Mouse (Mus musculus) heart, embryonic 10.5 days (tissue): ENCODE results near the gene Atp8a1. TPM values are rescaled to one million over a fixed set of nuclear protein-coding genes. Genes with fewer than 3 reads are reported as not detected.

Experiments used
- DNase-seq: peaks from one replicate; pipeline ENCODE4 v3.0.0-alpha.2; 2017; ENCODE audit warnings: low spot score
- H3K27ac ChIP-seq: fragments of 300-500 bp; sonication (generic); 2 replicates; pipeline ENCODE4 v1.5.1; 2016; ENCODE audit warnings: mild to moderate bottlenecking
- H3K27me3 ChIP-seq: fragments of 300-500 bp; sonication (generic); 2 replicates; pipeline ENCODE4 v1.6.1; 2016; ENCODE audit warnings: mild to moderate bottlenecking; ENCODE audit not compliant: poor library complexity, insufficient read depth, severe bottlenecking
- H3K36me3 ChIP-seq: fragments of 300-500 bp; sonication (generic); 2 replicates; pipeline ENCODE4 v1.6.1; 2016; ENCODE audit warnings: mild to moderate bottlenecking, moderate library complexity
- H3K4me1 ChIP-seq: fragments of 300-500 bp; sonication (generic); 2 replicates; pipeline ENCODE4 v1.6.1; 2016; ENCODE audit warnings: mild to moderate bottlenecking
- H3K4me3 ChIP-seq: fragments of 300-500 bp; sonication (generic); 2 replicates; pipeline ENCODE4 v1.5.1; 2016; ENCODE audit warnings: mild to moderate bottlenecking, moderate library complexity
- H3K9me3 ChIP-seq: fragments of 300-500 bp; sonication (generic); 2 replicates; pipeline ENCODE4 v1.6.1; 2016; ENCODE audit warnings: mild to moderate bottlenecking, moderate library complexity
- WGBS: fragments of 180-500 bp; shearing (Covaris S2); methylation state at CpG from one replicate; pipeline ENCODE4 v1.1.7; 2016; 5-methylcytosine and 5-hydroxymethylcytosine counted together
- polyA plus RNA-seq: library from polyadenylated mRNA; unstranded; fragments of >200 nt; fragmentation: Nextera tagmentation; extraction: Ambion mirVana; gene quantifications from 2 replicates; pipeline ENCODE4 v1.2.1, GENCODE M21; 2016

The Atp8a1 gene
- polyA plus RNA-seq, 1 experiment from 2014 or later, result 16.2 TPM

DNA sequence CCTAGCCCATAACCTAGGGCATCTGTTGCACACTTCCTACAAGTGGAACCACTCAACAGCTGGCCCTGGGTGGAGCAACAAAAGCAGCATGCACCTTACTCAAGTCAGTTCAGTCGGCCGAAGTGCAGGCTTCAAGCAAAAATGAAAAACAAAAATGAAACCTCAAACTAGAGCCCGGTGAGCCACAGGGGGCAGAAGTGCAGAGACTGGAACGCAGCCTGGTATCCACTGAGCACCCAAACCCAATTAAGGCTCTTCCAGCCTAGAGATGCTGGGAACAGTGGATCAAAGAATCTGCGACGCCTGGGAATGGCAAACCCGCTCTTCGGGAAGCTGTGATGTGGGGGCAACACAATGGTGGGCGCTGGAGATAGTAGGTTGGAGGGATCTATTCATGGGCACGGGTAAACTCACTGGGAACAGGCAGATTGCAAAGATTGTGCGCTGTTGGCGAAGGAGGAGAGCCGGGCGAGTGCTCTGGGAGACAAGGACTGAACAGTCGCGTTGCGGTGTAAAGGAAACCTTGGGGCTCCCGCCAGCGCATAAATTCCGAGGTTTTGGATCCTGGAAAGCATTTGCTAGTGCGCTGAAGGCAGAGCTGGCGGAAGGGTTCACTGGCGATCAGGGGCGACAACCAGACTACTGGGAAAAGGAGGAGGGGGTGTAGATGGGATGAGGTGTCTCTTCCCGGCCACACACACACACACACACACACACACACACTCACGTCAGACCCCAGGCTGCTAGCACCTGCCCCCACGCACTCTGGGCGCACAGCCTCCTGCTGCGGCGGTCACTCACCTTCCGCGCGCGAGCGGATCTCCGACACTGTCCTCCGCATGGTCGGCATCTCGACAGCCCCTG lies 641 bp downstream of the Atp8a1 start:
- peak overlapping the region; percentile 88 for H3K4me3 ChIP-seq
- H3K9me3 ChIP-seq, result no peaks in the 10 kb centered on the region
- H3K27ac ChIP-seq, result peak overlapping the region; percentile 90
- no peaks in the 10 kb centered on the region for H3K36me3 ChIP-seq
- H3K4me1 ChIP-seq, result peaks cover 27% of the 10 kb centered on the region
- WGBS, result 1% methylated on average over 35 of the region's 39 CpGs
- H3K27me3 ChIP-seq, result no peaks in the 10 kb centered on the region
- DNase-seq, result peak; percentile 84

DNA sequence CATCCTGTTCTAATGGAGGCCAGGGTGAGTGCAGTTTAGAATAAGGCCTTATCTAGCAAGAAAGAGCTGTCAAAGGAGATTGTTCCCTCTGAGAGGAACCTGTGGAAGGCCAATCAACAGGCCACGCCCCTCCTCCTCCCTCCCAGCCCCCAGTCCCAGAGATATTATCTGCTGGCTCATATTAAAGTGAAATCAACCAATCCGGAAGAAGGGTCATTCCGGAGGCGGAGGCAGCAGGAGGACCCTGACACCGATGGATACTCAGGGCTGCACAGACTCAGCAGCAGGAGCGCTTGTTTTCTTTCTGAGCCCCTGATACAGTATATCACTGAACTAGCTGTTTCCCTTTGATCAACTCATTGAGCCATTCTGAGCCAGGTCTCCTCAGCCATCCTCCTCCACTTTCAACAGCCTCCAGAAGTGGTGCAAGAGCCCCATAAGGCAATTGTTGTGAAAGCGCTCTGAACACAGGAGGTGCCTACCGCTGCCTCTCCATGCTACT lies 2.0 kb downstream of the Atp8a1 start:
- H3K36me3 ChIP-seq, result no peaks in the 10 kb centered on the region
- H3K4me1 ChIP-seq, result peaks cover 27% of the 10 kb centered on the region
- WGBS, result 6% methylated on average over 8 of the region's 8 CpGs
- no peaks in the 10 kb centered on the region for H3K9me3 ChIP-seq
- no peaks in the 10 kb centered on the region for H3K27me3 ChIP-seq
- peak; percentile 84 for DNase-seq
- peak overlapping the region; percentile 65 for H3K27ac ChIP-seq
- H3K4me3 ChIP-seq, result peak overlapping the region; percentile 47

DNA sequence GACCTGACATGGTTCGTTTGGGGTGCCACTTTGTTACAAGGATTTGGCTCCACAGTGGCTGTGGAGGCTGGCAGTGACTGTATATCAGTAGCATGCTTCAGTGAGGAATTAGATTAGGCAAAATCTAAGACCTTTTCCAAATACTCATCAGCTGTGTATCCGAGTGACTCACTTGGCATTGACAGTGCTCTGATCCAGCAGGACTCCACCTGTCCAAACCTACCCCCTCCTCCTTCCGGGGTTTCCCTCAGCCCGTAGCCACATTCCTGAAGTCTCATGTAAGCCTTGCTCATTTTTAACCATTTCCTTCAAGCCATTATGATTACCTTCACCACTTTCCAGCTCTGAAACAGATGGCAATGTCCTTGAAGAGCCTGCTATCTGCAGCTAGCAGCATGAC lies 3.2 kb downstream of the Atp8a1 start:
- Histone ChIP-seq H3K4me1 (peaks cover 27% of the 10 kb centered on the region), H3K36me3 (no peaks in the 10 kb centered on the region), H3K4me3 (no peak overlapping the region), H3K9me3 (no peaks in the 10 kb centered on the region), H3K27ac (peak overlapping the region; percentile 65), H3K27me3 (no peaks in the 10 kb centered on the region)
- no peak for DNase-seq
- WGBS, result 67% methylated on average over 4 of the region's 4 CpGs

DNA sequence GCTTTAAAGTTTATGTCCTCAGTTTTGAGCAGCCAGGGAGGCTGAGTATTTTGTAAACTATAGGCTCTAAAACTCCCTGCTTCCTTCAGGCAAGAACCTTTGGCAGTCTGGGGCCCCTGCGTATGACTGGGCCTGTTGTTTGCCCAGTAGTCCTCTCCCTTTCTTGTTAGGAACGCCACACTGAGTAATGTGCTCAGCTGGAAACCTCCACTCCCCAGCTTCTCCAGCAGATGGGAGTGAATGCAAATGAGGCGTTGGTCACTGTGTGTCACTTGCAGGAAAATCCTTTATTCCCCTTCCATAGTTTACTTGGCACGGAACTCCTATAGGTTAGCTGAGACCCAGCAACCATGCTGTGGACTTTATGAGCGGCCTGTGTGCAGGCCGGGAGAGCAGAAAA lies 4.9 kb downstream of the Atp8a1 start:
- Histone ChIP-seq H3K4me3 (no peak overlapping the region), H3K36me3 (no peaks in the 10 kb centered on the region), H3K27ac (no peak overlapping the region), H3K27me3 (no peaks in the 10 kb centered on the region), H3K9me3 (no peaks in the 10 kb centered on the region), H3K4me1 (peaks cover 27% of the 10 kb centered on the region)
- peak; percentile 64 for DNase-seq
- WGBS, result 55% methylated on average over 6 of the region's 6 CpGs

DNA sequence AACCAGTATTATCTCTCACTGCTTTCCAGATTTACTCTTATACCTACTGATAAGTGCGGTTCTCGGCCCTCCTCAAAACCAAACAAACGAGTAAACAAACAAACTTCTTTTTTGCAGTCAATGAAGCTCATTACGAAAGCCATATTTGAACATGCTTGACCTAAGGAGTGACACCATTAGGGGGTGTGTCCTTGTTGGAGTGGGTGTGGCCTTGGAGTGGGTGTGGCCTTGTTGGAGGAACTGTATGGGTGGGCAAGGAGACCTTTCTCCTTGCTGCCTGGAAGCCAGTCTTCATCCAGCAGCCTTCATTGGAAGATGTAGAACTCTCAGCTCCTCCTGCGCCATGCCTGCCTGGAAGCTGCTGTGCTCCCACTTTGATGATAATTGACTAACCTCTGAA lies 13.4 kb downstream of the Atp8a1 start:
- H3K27ac ChIP-seq, result no peak overlapping the region
- no peaks in the 10 kb centered on the region for H3K27me3 ChIP-seq
- H3K36me3 ChIP-seq, result no peaks in the 10 kb centered on the region
- H3K4me1 ChIP-seq, result peaks cover 4% of the 10 kb centered on the region; the same call in 1 of the 2 replicates
- H3K4me3 ChIP-seq, result no peak overlapping the region
- WGBS, result 91% methylated on average over 5 of the region's 5 CpGs
- H3K9me3 ChIP-seq, result no peaks in the 10 kb centered on the region
- DNase-seq, result no peak

DNA sequence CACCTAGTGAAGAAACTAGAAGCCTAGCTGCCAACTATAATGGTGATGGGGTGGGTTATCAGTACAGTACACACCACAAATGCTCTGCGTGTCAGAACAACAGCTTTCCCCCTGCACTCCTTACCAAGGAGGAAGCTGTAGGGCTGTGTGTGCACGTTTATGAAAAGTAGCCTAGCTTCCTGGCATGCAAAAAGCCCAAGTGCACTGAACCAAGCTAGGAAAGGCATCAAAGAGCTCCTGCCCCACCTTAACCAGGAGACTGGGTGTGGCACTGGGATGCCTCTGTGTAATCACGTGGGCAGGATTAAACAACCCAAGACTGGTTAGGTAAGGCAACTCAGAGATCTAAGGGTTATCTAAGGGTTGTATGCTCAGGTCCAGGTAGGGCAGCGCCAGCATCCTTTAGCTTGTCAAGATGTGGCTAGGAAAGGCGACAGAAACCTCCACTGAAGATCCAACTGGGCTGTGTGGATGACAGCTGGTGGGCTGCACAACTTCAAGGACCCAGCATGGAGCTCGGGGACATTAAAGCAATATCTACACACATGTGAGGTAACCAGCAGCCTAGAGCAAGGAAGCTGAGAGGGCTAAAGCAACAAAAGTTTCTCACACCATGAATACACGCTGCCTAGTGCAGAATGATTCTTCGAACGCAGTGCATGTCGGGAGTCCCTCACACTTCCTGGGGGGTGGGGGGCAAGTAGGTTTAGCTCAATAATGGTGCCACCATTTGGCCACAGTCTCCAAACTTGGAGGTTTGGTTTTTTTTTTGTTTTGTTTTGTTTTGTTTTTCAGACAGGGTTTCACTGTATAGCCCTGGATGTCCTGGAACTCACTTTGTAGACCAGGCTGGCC lies 15.7 kb downstream of the Atp8a1 start:
- Histone ChIP-seq H3K27ac (no peak overlapping the region), H3K4me1 (peaks cover 4% of the 10 kb centered on the region; the same call in 1 of the 2 replicates), H3K4me3 (no peak overlapping the region), H3K27me3 (no peaks in the 10 kb centered on the region), H3K36me3 (no peaks in the 10 kb centered on the region), H3K9me3 (no peaks in the 10 kb centered on the region)
- DNase-seq, result no peak
- WGBS, result 76% methylated on average over 10 of the region's 10 CpGs

DNA sequence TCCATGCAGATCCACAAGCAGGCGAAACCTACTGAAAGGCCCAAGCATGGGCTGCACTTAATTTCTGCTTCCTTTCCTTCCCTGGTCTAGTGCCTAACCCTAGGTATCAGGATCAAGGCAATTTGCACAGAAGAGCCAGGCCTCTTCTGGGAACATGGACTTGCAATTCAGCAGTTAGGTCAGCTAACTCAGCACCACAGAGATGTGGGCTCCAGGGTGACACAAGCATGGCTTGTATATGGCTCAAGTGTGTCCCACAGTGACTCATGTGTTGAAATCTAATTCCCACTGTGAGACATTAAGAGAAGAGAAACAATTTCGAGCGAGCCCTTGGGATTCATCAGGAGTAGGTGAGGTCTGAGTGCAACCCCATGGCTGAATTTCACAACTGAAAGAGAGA lies 18.9 kb downstream of the Atp8a1 start:
- no peak for DNase-seq
- no peaks in the 10 kb centered on the region for H3K27me3 ChIP-seq
- no peak overlapping the region for H3K27ac ChIP-seq
- no peaks in the 10 kb centered on the region for H3K9me3 ChIP-seq
- peaks cover 4% of the 10 kb centered on the region; the same call in 1 of the 2 replicates for H3K4me1 ChIP-seq
- H3K4me3 ChIP-seq, result no peak overlapping the region
- no peaks in the 10 kb centered on the region for H3K36me3 ChIP-seq
- WGBS, result 84% methylated on average over 3 of the region's 3 CpGs

DNA sequence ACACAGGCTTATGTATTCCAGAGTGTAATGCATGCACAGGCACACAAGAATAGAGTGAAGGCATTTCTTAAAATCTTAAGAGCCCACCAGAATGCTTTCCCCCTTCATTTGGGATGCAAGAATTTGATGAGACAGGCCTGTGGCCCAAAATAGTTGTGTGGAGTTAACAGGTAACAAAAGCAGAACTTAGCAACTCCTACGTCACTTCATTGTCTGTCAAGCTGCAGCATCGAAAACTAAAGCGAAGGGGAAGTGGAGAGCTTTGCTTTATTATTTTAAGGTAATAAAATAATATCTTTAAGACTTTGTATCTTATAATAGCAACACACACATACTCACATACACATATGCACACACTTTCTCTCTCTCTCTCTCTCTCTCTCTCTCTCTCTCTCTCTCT lies 20.3 kb downstream of the Atp8a1 start:
- Histone ChIP-seq H3K4me3 (no peak overlapping the region), H3K27ac (no peak overlapping the region), H3K4me1 (peaks cover 13% of the 10 kb centered on the region), H3K27me3 (no peaks in the 10 kb centered on the region), H3K9me3 (no peaks in the 10 kb centered on the region), H3K36me3 (no peaks in the 10 kb centered on the region)
- WGBS, result 93% methylated on average over 3 of the region's 3 CpGs
- DNase-seq, result no peak

DNA sequence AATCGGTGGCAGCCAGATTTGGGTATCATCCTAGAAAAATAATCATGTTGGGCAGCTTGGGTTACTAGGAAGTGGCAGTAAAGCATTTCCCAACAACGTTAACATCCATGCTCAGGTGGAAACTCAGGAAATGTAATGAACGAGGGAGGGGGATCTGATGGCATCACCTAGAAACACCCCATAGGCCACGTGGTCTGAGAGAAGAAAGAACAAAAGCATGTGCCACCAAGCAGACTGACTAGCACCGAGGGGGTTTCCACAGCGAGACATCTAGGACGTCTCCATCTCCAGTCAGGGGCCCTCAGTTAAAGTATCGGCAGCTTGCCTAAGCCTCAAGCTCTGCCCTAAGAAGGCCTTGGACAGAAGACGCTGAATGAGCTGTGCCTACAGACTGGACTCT lies 21.0 kb downstream of the Atp8a1 start:
- Histone ChIP-seq H3K27ac (no peak overlapping the region), H3K4me1 (peaks cover 11% of the 10 kb centered on the region), H3K4me3 (no peak overlapping the region), H3K9me3 (no peaks in the 10 kb centered on the region), H3K36me3 (no peaks in the 10 kb centered on the region), H3K27me3 (no peaks in the 10 kb centered on the region)
- no peak for DNase-seq
- 89% methylated on average over 9 of the region's 9 CpGs for WGBS

DNA sequence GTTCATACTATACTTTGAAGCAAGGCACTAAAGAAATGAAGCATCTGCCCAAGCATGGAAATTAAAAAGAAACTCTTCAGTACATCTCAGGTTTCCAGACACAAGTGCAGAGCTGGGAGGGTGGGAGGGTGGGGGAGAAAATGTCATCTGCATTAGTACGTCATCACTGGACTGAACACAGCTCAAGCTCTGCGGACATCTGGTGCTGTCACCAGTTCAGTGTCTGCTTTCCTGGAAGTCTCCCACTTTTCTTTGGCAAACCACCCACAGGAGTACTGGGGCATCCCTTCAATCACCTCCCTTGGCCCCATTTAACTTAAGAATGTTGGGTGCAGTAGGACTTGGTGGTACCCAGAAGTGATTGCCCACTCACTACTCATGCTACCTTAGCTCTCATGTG lies 22.6 kb downstream of the Atp8a1 start:
- H3K27ac ChIP-seq, result no peak overlapping the region
- peaks cover 9% of the 10 kb centered on the region; the same call in 1 of the 2 replicates for H3K4me1 ChIP-seq
- no peak for DNase-seq
- H3K4me3 ChIP-seq, result no peak overlapping the region
- 78% methylated on average over 2 of the region's 2 CpGs for WGBS
- H3K36me3 ChIP-seq, result no peaks in the 10 kb centered on the region
- H3K27me3 ChIP-seq, result no peaks in the 10 kb centered on the region
- no peaks in the 10 kb centered on the region for H3K9me3 ChIP-seq

DNA sequence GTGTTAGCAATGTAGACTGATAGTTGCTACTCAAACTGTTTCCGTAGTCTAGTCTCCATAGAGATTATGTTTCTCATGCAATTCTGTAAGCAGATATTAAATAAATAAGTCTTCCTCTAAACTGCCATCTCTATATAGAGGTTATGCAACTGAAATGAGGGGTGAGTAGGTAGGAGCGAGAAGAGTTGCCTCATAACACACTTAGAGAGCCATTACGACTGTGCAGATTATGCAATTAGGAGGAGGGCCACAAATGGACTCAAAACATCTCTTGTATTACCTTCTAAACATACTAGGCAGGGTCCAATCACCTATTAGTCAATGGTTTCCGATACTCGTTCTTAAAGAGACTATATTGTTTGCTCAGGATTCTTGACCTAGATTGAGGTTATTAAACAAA lies 23.5 kb downstream of the Atp8a1 start:
- Histone ChIP-seq H3K4me1 (peaks cover 9% of the 10 kb centered on the region; the same call in 1 of the 2 replicates), H3K36me3 (no peaks in the 10 kb centered on the region), H3K27me3 (no peaks in the 10 kb centered on the region), H3K9me3 (no peaks in the 10 kb centered on the region), H3K27ac (no peak overlapping the region), H3K4me3 (no peak overlapping the region)
- DNase-seq, result no peak
- 89% methylated on average over 5 of the region's 5 CpGs for WGBS

DNA sequence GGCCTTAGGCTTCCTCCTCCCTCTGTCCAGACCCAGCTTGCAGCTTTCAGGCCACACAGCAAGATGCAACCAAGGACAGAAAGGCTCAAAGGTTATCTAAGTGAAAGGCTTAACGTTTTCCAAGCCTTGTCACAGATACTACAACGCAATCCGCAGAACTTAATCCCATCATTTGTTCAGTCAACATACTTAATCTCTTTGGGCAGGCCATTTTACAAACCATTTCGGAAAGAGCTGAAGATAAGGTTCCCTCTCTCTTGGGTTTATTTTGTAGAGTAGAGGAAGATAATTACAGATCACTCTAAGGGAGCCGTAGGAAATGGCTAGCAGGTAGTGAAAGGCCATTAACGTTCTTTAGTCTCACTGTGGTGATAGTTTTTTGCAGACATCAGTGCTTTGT lies 24.6 kb downstream of the Atp8a1 start:
- Histone ChIP-seq H3K4me1 (peaks cover 9% of the 10 kb centered on the region; the same call in 1 of the 2 replicates), H3K27ac (peak overlapping the region; percentile 36; the same call in 1 of the 2 replicates), H3K36me3 (no peaks in the 10 kb centered on the region), H3K9me3 (no peaks in the 10 kb centered on the region), H3K4me3 (no peak overlapping the region), H3K27me3 (no peaks in the 10 kb centered on the region)
- WGBS, result 24% methylated on average over 6 of the region's 6 CpGs
- DNase-seq, result no peak

DNA sequence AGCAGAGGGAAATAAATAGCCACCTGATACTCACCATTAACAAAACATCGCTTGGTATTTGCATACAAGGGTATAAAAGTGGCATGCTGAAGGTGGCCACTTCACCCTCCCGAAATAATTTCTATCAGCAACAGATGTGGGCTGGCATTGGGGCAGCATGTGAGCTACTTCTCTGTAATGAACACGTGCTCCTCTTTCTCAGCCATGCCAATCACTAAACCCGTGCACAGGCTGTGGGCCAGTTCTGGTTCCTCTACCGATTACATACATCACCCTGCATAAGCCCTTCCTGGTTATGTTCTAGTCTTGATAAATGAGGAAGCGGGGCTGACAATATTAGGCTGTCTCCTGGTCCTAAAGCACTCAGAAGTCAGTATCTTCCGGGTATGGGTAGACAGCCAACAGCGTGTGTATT lies 25.2 kb downstream of the Atp8a1 start:
- no peak overlapping the region for H3K4me3 ChIP-seq
- H3K4me1 ChIP-seq, result peaks cover 9% of the 10 kb centered on the region; the same call in 1 of the 2 replicates
- no peaks in the 10 kb centered on the region for H3K36me3 ChIP-seq
- no peak overlapping the region for H3K27ac ChIP-seq
- no peaks in the 10 kb centered on the region for H3K9me3 ChIP-seq
- 84% methylated on average over 8 of the region's 8 CpGs for WGBS
- no peak for DNase-seq
- H3K27me3 ChIP-seq, result no peaks in the 10 kb centered on the region
